Mouse (Mus musculus) Muller cell, postnatal 12 days (primary cell): ENCODE results near the gene Ccdc40.
"Not testable (repeated sequence)": the region's sequence is repeated elsewhere in the genome, so short reads cannot be mapped to it uniquely, and the experiment has no call there.

Source experiments
- DNase-seq: peaks from one replicate; pipeline ENCODE4 v3.0.0-alpha.2; 2015; ENCODE audit errors: inconsistent ontology term

Gene Ccdc40

GRCm38 (mm10) chr11:119285791-119286527 is 57.6 kb downstream of the Ccdc40 start:
- DNase-seq: peak; percentile 81

DNA sequence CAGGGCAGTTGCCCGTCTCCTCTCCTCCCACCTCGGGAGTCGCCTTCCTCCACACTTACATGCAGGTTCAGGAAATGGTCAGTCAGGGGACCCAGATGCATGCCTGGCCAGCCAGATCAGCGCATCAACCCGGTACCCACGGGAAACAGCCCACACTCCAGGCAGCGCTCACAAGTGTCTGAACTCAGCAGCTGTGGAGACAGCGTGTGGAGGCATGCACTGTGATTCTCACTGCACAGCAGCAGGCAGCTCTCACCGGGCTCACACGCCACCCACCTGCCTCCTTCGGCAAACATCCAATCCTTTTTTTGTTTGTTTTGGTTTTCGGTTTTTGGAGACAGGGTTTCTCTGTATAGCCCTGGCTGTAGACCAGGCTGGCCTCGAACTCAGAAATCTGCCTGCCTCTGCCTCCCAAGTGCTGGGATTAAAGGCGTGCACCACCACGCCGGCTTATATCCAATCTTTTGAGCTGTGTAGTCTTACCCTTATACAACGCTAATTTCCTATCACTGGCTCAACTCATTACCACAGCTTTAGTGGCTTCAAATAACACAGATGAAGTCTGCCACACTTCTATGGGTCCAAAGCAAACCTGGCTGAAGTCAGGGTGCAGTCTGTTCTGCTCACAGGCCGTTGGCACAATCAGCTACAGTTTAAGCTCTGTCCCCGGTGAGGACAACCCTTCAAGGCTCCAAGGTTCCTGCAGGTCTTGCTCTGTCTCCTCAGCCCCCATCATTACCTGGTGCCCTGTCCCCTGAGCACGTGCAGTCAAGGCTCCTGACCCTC is 59.0 kb downstream of the Ccdc40 start:
- no peak for DNase-seq

- DNase-seq: not testable (repeated sequence)
Measured at GRCm38 (mm10) chr11:119292861-119293260, 64.5 kb downstream of the Ccdc40 start.

GRCm38 (mm10) chr11:119297996-119298395 is 69.6 kb downstream of the Ccdc40 start:
- DNase-seq: no peak

- DNase-seq: peak; percentile 14
Measured at GRCm38 (mm10) chr11:119298917-119299316, 70.5 kb downstream of the Ccdc40 start.

DNA sequence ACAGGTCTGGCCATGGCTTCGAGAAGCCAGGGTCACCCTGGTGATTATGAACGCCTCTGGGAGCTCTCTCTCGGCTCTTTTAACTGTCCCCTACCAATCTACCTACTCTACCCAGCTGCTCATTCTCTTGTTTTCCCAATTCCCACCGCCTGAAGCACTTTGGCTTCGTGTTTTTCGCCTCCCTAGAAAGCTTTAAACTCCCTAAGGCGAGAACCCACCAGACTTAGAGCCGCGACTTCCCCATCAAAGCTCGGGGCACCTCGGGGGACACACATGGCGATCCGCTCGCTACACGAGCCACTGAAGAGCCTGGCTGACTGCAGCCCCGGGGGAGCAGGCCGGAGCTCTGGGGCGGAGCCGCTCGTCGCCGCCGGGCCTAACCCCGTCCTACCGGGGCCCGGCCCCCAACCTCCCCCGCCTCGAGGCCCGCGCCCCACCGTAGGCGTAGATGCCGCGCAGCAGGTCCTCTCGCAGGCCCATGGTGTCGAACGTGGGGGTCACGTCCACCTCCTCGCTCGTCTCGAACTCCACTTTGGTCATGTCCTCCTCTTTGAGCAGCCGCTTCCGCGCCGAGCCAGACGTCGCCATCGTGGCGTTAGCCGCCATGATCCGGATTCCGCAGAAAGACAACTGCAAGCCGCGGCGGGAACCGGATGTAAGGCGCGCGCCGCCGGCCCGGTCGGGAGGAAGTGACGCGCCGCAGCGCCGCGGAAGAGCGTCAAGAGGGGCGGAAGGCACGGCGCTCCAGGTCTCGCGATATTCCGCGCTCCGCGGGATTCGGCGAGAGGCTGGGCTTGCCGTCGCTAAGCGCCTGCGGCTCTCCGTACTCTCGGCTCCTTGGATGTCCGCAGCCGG is 71.2 kb downstream of the Ccdc40 start, which contains the start of gene Eif4a3:
Gene Eif4a3, minus strand, starts transcription at position 699 of the 855 bp plus-strand sequence.
- DNase-seq: peak; percentile 97

DNA sequence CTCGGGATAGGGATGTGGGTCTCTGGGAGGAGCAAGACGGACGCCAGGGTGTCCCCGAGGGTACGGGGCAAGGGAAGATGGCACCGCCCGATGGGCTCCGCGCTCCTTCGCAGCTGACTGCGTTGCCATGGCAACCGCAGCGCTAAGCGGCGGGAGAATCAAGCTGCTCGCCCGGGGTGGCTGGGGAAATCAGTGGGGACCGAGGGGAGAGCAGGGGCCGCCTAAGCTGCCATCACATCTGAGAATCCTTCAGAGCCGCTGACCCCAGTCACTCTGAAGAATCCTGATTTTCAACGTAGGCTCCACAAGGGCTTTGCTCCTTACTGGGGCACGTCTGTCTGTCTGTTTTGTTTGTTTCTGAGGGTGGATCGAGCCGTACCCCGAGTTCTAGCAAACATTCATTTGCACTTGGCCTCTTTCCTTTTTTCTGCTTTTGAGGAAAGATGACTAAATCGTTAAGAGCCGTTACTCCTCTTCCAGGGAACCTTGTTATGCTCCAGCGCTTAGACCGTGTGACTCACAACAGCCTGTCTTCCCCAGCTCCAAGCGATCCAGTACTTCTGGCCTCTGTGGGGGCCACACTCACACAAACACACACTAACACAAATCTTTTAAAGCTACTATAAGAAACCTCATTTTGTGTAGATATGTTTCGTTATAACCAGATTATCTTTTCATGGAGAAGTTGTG is 72.0 kb downstream of the Ccdc40 start:
- peak; percentile 61 for DNase-seq

GRCm38 (mm10) chr11:119300986-119301385 is 72.6 kb downstream of the Ccdc40 start:
- no peak for DNase-seq

DNA sequence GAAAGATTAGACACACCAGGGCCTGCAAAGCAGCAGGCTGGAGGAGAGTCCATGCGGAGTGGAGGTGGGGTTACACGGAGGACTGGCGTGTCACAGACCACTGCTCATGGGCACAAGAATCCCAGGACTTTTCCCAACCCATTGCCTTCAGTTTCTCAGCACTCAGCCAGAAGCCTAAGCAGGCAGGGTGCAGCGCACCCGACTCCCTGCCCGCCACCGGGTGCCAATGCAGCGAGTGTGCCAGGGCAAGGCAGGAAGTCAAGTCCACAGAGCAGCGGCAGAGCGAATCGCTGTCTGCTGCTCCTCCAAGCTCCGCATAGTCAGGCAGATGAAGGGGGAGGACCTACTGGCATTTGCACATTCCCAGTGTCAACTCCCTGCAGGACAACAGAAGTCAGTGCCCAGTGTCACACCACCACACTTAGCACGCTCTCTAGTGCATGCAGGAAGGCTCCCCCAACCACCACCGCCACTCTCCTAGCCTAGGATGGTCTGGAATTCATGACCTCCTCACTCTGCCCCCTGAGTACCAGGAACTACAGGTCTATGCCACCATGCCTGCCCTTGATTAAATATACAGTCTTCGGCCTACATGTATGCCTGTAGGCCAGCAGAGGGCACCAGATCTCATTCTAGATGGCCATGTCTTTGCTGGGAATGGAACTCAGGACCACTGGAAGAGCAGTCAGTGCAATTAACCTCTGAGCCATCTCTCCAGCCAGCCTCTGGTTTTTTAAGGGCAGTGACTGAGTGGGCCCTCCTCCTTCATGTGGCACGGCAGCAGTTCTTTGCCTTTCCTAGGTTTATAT is 76.7 kb downstream of the Ccdc40 start:
- DNase-seq: peak; percentile 22

- DNase-seq: no peak
Measured at GRCm38 (mm10) chr11:119306762-119307657, 78.6 kb downstream of the Ccdc40 start.

DNA sequence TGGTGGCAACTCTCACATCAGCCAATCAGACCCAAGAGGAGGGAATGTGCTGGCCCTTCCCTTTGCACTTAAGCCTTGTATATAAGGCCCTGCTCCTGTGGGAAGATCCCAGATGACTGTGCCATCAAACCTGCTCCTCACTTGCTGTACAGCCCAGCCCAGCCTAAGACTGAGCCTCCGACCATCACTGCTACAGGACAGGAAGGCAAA is 79.2 kb downstream of the Ccdc40 start, which contains the start of gene Card14:
Gene Card14, plus strand, starts transcription at position 111 of the 210 bp plus-strand sequence.
- DNase-seq: no peak

GRCm38 (mm10) chr11:119307916-119308315 is 79.5 kb downstream of the Ccdc40 start:
- no peak for DNase-seq

GRCm38 (mm10) chr11:119310621-119311020 is 82.2 kb downstream of the Ccdc40 start:
- DNase-seq: no peak

DNA sequence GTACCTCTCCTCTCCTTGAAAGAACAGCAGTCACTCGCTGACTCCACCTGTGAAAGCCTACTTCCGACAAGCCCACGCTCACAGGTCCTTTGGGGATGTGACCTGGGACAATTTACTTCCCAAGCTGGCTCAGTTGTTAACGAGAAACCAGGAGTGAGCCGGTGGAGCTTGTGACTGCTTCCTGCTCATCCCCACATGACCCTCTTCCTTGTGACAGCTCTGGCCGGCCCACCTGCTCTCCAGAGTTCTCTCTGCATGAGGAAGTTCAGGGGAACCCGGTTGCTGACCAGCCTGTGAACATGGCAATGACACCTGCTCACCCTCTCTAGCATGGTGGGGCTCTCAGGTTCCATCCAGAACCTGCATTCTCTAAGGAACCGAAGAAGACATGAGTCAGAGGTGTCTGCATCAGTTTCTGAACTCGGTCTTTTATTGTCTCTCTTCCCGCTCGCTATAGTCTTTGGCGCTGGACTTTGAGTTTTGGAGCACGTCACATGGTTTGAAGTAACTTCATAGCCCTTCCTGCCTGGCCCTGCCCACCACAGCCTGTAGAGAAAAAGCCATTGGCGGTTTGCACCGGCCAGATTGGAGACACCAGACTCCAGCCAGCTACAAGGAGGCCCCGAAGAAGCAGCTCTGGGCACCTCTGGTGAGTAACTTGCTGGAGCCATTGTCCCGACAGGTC is 86.0 kb downstream of the Ccdc40 start:
- no peak for DNase-seq
